Mouse (Mus musculus) spleen, adult 12 weeks (tissue): ENCODE data around the gene Ninl.
A peak's percentile ranks its signal among the peaks of the same experiment; 100 is the strongest.
"Not testable (repeated sequence)": the region's sequence is repeated elsewhere in the genome, so short reads cannot be mapped to it uniquely, and the experiment has no call there.

Experiments used
- DNase-seq: peaks from one replicate; pipeline ENCODE4 v3.0.0; 2022; ENCODE audit warnings: low spot score

The Ninl gene

DNA sequence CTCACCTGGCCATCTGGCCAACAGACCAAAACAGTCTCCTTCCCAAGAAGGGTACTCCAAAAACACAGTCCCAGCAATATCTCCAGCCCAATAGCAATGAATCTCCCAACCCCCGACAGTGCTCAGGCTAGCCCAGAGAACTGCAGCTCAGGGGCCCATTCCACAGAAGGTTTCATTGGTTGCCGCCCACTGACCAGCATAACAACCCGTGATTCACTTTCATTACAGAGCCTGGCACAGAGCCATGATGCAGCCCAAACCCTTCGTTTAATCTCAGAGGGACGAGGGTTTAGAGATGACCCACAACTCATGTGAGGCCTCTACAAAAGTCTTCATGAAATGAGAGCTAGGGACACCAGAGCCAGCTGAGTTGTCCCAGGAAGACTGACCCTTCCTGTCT, 90.4 kb downstream of the Ninl start:
- no peak for DNase-seq

DNA sequence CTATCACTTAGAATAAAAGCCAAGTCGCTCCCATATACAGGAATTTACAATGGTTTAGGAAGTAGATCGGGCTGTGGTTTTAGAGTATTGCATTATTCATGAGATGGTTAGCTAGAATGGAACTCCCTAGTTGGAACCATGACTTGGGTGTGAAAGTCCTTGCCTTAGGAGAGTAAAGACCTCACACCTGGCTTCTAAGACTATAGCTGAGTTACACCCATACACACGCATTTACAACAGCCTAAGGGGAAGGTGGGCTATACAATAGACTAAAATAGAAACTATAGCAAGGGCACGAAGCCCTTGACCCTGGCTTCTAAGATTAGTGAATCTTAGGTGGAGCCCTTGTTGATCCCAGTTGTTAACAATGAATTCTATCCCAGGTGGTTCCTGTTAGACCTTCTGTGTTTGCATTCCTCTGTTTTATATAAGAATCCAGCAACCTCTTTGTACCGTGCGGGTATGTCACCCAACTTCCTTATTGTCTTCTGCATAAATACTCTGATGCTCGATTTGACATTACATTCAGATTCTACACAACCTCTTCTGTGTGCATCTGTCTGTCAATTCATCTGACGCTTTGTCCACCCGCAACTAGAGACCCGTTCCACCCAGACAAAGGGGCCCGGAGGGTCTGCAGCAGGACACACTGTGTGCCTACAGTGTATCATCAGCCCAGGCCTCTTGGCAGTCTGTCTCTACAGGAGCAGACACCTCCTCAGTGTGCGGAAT, 91.1 kb downstream of the Ninl start:
- DNase-seq: not testable (repeated sequence)

DNA sequence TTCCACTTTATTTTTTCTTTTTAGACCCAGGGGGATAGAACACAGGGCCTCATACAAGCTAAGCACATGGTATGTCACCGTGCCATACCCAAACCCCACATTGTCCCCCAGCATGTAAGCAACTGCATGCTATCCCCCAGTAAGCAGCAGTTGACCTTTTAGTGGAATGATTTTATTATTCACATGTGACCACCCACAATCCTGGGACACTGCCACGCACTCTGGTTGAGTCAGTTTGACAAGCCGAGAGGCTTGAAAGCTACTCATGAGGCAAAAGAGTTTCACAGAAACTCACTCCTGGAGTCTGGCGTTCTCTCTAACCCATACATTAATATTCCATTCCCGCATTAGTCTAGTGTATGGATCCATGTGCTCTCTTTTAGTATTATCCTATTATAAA, 91.8 kb downstream of the Ninl start:
- DNase-seq: not testable (repeated sequence)

DNA sequence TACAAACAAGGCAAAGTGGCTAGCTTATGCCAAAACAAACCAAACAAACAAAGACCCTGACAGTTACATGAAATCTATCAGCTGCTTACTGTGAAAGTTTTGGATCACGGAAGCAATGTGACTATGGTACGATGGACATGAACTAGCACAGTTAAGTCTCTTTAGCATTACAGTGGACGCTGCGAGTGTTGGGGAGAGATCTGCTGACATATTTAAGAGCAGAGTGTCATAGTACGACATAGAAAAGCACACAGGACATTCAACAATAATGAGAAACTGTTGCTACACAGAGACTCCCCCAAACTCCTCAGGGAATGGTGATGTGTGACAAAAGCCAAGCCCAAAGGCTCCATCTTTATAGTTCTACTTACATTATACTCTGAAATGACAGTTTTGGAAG, 95.2 kb downstream of the Ninl start:
- no peak for DNase-seq

DNA sequence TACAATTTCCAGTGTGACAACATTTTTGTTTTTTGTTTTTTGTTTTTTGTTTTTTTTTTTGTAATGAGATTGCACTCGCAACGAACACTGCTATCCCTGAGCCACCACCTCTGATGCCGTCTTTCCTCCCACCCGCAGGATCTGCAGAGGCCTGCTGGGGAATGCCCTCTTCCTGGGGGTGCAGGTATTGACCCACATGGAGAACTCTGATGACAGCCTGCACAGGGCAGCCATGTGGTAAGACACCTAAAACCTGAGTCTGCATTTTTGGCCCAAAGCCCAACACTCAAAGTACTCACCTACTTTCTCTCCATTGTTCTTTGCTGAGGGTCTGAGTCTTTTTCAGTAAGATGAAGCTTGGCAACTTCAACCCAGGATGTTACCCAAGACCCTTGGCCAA, 104.5 kb downstream of the Ninl start:
- DNase-seq: no peak

DNA sequence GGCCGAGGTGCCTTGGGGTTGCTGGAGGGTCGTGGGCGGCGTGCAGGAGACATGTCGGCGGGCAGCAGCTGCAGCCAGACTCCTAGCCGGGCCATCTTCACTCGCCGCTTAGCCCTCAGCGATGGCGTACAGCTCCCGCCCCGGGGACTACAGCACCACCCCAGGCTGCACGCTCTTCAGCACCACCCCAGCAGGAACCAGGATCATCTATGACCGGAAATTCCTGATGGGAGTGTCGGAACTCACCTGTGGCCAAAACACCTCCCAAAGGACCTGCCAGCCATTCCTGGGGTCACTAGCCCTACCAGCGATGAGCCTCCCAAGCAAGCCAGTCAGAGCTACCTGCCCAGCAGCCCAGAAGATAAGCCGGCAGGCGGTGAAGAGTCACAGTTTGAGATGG, 105.7 kb downstream of the Ninl start:
- DNase-seq: no peak

DNA sequence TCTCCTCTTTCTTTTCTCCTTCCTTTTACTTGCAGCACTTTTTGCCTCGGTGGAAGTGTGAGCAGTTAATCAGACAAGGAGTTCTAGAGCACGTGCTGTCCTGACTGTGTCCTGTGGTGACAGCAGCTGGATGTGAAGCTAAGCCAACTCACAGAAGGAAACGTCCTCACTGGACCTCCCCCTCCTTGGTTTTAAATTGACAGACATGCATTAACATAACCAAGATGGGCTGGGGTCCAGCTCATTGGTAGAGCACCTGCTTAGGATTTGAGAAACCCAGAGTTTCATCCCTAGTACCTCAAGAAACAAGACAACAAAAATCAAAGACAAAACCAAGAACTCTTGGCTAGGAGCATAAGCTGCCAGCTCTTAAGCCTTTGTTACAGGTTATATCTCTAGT, 108.4 kb downstream of the Ninl start:
- no peak for DNase-seq

DNA sequence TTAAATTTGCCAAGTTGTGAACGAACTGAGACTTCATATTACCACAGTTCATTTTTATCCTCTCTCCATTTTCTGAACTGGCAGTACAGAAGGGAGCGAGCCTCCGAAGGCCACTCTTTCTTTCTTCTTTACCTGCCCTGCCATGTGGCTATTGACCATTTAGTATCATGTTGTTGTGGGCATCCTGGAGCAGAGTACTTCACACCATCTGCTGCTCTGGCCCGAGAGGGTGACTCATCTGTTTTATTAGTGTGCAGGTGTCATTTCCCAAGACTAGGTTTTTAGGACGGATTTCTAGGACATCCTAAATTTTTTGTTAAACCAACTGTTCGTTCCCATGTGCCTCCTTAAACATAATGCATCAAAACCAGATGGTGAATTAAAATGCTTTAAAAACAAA, 110.0 kb downstream of the Ninl start:
- DNase-seq: no peak

DNA sequence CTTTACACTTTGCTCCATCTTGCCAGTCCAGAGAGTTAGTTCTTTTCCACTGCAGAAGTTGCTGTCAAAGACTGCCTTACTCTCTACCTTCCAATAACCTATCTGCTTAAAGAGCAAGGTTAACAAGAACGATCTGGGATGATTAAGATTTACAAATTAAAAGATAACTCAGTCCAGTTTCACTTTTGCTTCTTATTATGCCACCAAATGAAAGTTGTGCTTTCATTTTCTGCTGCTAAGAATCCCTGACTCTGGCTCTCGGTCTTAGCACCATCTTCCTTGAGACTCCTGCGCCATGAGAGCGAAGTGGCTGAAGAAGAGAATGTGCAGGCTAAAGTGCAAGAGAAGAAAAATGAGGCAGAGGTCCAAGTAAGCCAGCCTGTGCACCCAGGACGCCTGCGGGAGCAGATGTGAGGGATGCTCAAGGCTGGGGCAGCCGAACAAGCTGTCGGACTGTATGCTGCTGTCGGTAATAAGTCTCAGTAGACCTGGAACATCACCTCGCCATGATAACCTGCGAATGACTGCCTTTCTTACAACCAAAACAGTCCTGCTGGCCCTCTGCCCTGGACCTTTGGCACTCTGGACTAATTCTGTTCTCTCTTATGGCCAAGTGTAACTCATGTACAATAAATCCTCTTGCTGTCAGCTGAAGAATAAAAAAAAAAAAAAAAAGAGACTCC, 112.0 kb downstream of the Ninl start:
- no peak for DNase-seq

DNA sequence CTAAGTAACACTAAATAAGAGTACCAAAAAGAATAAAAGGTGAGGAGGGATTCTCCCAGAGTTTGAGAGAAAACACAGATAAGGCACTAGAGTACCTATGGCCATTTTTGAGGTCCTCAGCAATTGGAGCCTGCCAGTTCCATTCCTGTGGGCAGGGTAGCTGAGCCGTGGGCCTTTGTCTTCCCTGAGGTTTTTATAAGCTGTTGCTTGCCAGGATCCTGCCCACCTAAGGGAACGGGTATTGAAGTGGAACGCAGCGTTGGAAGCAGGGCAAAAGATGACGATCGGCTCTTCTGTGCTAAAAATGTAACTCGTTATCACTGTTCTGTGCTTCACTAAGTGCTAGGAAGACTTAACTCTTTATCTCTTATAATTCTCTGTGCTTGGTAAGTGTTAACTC, 115.7 kb downstream of the Ninl start:
- no peak for DNase-seq

DNA sequence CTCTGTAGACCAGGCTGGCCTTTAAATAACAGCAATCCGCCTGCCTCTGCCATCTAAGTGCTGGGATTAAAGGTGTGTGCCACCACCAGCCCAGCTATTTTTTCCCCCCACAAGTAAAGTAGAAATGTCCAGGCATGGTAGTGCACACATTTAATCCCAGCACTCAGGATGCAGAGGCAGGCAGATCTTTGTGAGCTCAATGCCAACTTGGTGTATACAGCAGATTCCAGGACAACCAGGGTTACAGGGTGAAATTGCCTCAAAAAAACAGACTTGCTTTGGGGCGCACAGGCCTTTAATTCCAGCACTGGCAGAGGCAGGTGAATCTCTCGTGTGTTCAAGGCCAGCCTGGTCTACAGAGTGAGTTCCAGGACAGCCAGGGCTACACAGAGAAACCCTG, 116.2 kb downstream of the Ninl start:
- DNase-seq: no peak

DNA sequence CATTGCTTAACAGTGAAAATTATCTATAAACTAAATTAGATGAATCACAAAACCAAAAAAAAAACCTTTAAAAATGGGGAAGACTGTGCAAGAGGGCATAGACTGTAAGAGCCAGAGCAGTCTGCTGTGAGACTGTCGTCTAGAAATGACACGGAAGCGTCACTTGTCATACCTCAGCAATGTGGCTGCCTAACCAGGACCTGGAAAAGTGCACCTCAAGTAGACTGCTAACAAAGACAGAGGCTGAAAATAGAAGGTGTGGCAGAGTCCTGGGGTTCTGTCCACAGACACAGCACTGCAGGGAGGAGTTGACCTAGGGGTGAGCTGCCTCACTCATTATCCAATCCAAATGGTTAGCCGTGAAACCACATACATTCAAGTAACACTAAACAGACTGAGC, 117.0 kb downstream of the Ninl start:
- no peak for DNase-seq

DNA sequence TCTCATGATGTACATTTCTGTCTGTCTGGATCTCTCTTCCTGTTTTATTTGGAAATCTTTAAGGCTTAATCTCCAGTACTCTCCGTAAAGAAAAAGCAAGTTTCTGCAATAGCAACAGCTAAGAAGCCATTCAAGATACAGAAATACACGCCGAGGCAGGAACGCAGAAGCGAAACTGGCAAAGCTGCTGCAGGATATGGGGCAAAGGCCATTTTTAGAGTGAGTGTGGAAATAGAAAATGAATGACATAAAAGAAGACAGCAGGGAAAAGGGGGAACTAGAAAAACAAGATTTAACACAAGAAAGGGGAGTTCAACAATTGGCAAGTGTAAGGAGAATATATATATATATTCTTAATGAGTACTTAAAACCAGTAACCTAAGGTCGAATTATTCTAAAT, 117.5 kb downstream of the Ninl start:
- no peak for DNase-seq

DNA sequence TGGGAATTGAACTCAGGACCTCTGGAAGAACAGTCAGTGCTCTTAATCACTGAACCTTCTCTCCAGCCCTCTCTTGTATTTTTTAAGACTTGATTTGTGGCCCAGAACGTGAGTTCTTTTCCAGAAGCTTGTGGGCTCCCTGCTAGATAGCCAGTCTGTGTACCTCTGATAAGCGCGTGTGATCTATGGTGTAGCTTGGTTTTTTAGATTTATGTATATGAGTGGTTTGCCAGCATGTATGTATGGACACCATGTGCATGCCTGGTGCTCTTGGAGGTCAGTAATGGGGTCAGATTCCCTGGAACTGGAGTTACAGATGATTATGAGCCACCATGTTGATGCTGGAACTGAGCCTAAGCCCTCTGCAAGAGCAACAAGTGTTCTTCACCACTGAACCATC, 118.6 kb downstream of the Ninl start:
- no peak for DNase-seq

DNA sequence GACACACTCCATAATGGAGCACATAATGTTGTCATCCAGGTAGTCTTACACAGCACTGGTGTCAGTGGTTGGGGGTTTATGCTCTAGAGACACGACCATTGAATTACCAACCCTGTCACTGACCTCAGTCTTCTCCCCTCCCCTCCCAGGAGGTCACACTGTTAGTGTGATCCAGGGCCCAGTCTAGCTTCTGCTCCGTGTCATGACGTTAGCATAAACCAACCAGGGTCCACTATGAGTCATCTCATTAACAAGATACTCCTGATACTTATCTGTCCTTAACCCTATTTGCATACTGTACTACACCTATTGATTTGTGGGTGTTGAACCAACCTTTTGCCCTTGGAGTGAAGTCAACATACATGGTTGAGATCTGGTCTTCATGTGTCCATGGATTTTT, 120.5 kb downstream of the Ninl start:
- DNase-seq: no peak

DNA sequence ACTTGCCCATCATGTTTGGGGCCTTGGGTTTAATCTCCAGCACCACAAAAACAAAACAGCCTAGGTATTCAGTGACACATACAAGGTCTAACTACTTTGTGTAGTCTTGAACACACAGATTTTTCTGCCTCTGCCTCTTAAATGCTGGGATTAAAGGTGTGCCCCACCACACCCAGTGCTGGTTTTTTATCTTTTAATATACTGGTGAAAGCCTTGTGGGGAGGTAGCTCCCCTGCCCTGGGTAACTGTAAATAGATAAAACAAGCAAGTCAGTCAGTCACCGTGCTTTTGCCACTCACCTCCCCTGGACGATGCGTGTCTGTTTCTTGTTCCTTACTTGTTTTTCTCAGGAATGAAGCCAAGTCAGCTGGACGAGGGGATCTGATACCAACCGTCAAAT, 123.4 kb downstream of the Ninl start:
- DNase-seq: no peak

DNA sequence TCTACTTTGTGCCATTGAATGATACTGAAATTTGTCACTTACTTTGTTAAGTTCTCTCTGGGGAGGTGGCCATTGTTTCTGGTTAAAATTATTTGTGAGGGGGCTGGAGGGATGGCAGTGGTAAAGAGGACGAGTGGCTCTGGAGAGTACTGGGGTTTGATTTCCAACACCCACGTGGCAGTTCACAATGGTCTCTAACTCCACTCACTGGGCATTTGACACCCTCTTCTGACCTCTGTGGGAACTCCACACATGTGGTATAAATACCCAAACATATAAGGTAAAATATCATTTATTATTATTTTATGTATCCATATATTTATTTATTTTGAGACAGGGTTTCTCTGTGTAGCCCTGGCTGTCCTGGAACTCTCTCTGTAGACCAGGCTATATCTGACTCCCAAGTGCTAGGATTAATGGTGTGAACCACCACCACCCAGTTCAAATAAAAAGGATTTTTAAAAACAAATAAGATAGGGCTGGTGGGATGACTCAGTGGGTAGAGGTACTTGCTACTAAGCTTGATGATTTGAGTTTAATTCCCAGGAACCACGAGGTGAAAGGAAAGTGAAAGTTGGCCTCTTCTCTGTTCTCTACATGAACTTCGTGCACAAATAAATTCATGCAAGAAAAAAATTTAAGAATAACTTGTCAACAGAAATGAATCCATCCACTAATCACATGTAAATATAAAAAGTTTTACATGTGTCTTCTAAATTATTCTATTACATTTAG, 124.2 kb downstream of the Ninl start:
- no peak for DNase-seq

DNA sequence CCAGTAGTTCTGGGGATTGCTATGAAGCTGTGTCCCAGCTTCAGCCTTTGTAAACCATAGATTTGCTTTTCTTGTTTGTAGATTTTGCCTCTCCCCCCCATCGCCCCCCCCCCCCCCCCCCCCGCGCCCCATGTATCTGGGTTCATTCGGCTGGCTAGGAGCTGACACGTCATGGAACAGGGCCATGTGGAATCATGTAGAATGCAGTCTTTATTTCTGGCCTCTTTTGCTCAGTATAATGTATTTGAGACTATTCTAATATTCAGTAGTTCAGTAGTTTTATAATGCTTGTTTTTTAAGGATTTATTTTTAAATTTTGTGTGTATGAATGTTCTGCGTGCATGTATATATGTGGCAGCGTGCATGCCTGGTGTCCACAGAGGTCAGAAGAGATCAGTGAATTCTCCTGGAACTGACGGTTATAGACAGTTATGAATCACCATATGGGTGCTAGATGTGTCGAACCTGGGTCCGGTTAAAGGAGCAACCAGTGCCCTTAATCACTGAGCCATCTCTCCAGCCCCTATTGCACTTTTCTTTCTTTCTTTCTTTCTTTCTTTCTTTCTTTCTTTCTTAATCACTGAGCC, 128.8 kb downstream of the Ninl start:
- no peak for DNase-seq

DNA sequence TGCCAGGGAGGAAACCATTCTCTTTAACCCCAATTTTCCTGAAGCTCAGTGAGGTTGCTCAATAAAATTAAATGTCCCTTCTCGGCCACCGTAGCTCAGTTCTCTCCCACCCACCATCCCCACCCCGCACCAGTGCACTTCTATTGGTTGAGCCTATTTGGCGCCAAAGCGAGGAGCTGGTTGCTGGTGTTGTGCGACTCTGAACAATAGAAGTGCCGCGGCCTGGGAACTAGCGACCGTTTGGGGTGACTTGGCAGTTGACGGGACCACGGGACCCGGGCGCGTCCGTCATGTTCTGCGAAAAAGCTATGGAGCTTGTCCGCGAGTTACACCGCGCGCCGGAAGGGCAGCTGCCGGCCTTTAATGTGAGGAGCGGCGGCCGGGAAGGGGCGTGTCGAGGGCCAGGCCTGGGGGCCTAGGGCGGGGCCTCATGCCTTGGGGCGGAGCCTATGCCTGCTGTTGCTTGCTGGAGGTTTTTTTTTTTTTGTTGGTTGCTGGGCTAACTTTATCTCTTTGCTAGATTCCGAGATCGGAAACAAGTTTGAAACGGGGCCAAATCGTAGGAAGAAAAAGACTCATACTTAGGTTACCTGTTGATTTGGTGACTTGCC, 129.6 kb downstream of the Ninl start:
- peak; percentile 96 for DNase-seq

DNA sequence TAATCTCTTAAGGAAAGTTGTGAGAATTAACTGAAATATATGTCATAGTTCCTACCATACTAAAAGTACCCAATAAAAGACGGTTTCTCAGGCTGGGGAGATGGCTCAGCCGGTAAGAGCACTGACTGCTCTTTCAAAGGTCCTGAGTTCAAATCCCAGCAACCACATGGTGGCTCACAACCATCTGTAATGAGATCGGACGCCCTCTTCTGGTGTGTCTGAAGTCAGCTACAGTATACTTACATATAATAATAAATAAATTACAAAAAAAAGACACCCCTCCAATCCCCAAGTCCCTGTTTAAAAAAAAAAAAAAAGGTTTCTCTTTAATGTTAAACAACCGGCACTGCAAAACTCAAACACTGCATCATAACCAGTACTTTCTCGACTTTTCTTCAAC, 130.3 kb downstream of the Ninl start:
- not testable (repeated sequence) for DNase-seq

DNA sequence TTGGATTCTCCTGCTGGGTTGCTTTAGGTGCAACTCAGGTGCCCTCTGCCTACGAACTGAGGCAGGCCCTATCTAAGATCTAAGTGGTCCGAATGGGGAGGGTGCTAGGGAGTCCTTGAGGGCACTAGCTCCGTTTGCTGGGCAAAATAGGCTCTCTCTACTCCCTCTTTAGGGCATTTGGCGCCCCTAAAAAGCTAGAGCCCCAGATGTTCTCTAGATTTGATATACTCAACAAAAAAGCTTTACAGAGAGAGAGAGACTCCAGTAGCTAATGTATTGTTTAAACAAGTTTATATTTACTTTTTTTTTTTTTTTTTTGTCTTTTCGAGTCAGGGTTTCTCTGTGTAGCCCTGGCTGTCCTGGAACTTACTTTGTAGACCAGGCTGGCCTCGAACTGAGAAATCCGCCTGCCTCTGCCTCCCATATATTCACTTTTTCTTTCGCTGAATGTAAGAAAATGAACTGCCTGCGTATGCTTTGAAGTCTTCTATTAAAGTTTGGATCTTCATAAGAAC, 134.2 kb downstream of the Ninl start, which contains the start of gene Gins1:
Gene Gins1, plus strand, starts transcription at position 465 of the 515 bp plus-strand sequence.
- DNase-seq: no peak

DNA sequence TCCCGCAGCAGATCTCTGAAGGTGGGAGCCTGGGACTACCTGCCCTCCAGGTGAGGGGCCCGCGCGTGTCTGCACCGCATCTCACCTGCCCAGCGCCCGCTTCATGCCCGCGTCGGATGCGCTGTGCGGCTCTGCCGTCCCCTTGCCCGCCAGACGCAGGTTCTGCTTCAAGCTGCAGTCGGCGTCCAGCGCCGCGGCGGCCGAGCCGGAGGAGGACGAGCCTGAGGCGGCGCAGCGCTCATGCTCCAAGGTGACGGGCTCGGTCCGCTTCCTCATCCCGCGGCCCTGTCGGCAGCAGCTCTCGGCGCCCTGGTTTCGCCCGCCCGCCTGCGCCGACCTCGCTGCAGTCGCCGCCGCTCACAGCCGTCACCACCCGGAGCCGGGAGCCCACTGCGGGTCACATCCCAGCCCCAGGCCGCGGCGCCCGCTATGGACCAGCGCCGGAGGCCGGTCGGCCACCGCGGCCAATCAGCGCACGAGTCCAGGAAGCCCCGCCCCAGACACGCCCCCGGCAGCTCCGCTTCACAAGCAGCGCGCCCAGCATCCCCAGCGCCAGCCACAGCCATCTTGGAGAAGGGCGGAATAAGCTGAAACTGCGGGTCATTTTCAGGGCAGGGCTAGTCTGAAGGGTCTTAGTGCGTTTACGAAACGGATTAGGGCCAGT, 134.8 kb downstream of the Ninl start, which contains the start of gene Abhd12:
Gene Abhd12, minus strand, starts transcription at position 470 of the 664 bp plus-strand sequence.
- DNase-seq: peak; percentile 97
